ENCODE assay signal across 9 mouse cellular contexts in the genomic region with DNA sequence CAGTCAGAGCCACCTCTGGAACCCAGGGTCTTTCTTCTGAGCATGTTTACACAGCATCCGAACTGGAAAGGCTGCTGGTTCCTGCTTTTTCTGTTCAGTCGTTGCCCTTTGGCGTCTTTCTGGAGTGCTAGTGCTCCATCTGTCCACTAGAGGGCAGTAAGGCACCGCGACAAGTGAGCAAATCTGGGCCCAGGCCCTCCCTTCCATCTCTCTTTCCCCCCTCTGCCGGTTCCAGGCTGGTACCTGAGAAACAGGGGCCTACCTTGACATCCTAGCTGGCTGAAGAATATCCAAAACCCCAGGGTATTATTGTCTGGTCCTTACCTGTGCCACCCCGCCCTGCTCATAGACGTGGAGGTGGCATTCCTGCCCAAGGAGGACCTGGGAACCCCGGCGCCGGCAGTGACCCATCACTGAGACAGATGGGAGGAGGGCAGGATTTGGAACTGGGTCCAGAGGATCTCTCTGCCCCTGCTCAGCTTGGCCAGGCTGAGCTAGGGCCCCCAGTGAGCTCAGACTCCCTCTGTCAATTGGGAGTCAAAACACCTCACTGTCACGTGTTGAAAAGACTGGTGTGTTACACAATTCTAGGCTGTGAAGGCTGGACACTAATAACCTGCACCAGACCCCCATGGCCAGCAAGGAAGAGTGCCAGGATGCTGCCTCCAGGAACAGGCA. TPM values are rescaled to one million over a fixed set of nuclear protein-coding genes. Genes with fewer than 3 reads are reported as not detected.
DNase-seq lines count a peak whose midpoint lies in the region; ATAC-seq and TF ChIP-seq lines count a peak whose summit lies in the region.
"Had no signal": no experiment of that assay in that cellular context is flagged by ENCODE, and none has a peak within 500 bp of the region (broad histone marks: within the 10 kb centered on the region; RNA-seq: fewer than 3 reads in every experiment).

No protein-coding gene starts in this region.

- peak; percentile 65 for DNase-seq in G1E (ENCODE audit: low spot score)
- DNase-seq in c-Kit-negative CD71-positive TER-119-positive erythroid progenitor cells, embryonic 14.5 days (ENCODE audit: low read depth, low spot score), result peak; percentile 60
- peak; percentile 88 for DNase-seq in forebrain, embryonic 11.5 days (ENCODE audit: low spot score)
- peak; percentile 47 for DNase-seq in heart, postnatal 25 days (ENCODE audit: low spot score)
- peak; percentile 79 for DNase-seq in layer of hippocampus, adult 9-10 months (ENCODE audit: low spot score)
- DNase-seq in lung, postnatal 25 days (ENCODE audit: low spot score), result peak; percentile 84
- peak; percentile 84 to 89 for DNase-seq in right cerebral cortex, postnatal 10 days (ENCODE audit: low spot score in 2 of 2)
- DNase-seq in urinary bladder, postnatal 4 days (ENCODE audit: low spot score in 2 of 2), result peak; percentile 63 to 77

- intact Hi-C loops in heart, postnatal 25 days (cut with DNase I), result loop anchor here (1.0 to 5.0 kb wide), 3 partner anchors 101 to 231 kb away; partner anchors contain the start of gene Socs3

- no peaks in the 10 kb centered on the region for H3K36me3 ChIP-seq in G1E (replicated peaks)
- H3K36me3 ChIP-seq in forebrain, embryonic 11.5 days (ENCODE audit: control insufficient read depth, insufficient read depth, low read length), result no peaks in the 10 kb centered on the region
- H3K36me3 ChIP-seq: lung, embryonic 15.5 days had no signal

- no peak overlapping the region for H3K4me3 ChIP-seq in G1E (ENCODE audit: low read depth, low read length)
- H3K4me3 ChIP-seq in forebrain, embryonic 11.5 days (ENCODE audit: low read depth, low read length), result no peak overlapping the region
- H3K4me3 ChIP-seq: lung, embryonic 15.5 days had no signal

- TF ChIP-seq CTCF in G1E (IDR thresholded peaks at IDR 0.05; ENCODE audit: low read depth, low read length), result peak; percentile 90

- no peaks in the 10 kb centered on the region for H3K9me3 ChIP-seq in G1E (replicated peaks)
- no peaks in the 10 kb centered on the region for H3K9me3 ChIP-seq in forebrain, embryonic 11.5 days (ENCODE audit: control insufficient read depth, low read length)
- H3K9me3 ChIP-seq: lung, embryonic 15.5 days had no signal

- H3K27me3 ChIP-seq in G1E (ENCODE audit: insufficient read depth, low read length), result peaks cover 69% of the 10 kb centered on the region
- H3K27me3 ChIP-seq in forebrain, embryonic 11.5 days (ENCODE audit: control insufficient read depth, insufficient read depth, low read length), result no peaks in the 10 kb centered on the region
- H3K27me3 ChIP-seq: lung, embryonic 15.5 days had no signal

- 0 out of 2 replicates have a peak, but pooled peaks have one; percentile 8 for ATAC-seq in G1E (ENCODE audit: extremely low read depth, insufficient number of reproducible peaks, low FRiP score, poor library complexity, severe bottlenecking)
- ATAC-seq in forebrain, embryonic 11.5 days (replicated peaks; ENCODE audit: low FRiP score), result no peak; the same call in 1 of the 2 replicates

- H3K4me2 ChIP-seq in forebrain, embryonic 11.5 days (ENCODE audit: low read depth, low read length, severe bottlenecking), result no peak overlapping the region
- H3K4me2 ChIP-seq: lung, embryonic 15.5 days had no signal

- H3K27ac ChIP-seq in forebrain, embryonic 11.5 days (ENCODE audit: low read depth, low read length), result no peak overlapping the region
- H3K27ac ChIP-seq: lung, embryonic 15.5 days had no signal

- 35% methylated on average over 12 of the region's 12 CpGs for WGBS in forebrain, embryonic 11.5 days

- no peak overlapping the region for H3K9ac ChIP-seq in forebrain, embryonic 11.5 days (ENCODE audit: low read length)
- H3K9ac ChIP-seq: lung, embryonic 15.5 days had no signal

- peaks cover 10% of the 10 kb centered on the region for H3K4me1 ChIP-seq in G1E (ENCODE audit: insufficient read depth, low read depth, low read length)
- peaks cover 16% of the 10 kb centered on the region; the same call in 1 of the 2 replicates for H3K4me1 ChIP-seq in forebrain, embryonic 11.5 days (replicated peaks; ENCODE audit: control insufficient read depth, insufficient read depth, low read length)

RNA-seq across cellular contexts. Expression of gene Tha1, which starts 2.5 kb away (rescaled TPM):
- total RNA-seq in G1E (2014; fragmentation: Nextera tagmentation) (not detected in 2 replicates), G1E (2017) (not detected in 2 replicates)
- polyA plus RNA-seq in G1E (2012), result not detected in 2 replicates
- 3.2 and 4.0 TPM in 2 replicates for polyA plus RNA-seq in forebrain, embryonic 11.5 days (2014; fragmentation: Nextera tagmentation; extraction: Ambion mirVana)
- total RNA-seq in heart, postnatal 25 days (2021), result 1 to 10 TPM; 6.7 to 7.3 TPM

RNA-seq across cellular contexts. Expression of gene Tmem235, which starts 10.3 kb away (rescaled TPM):
- total RNA-seq in G1E (2014; fragmentation: Nextera tagmentation) (not detected in 2 replicates), G1E (2017) (0.12 TPM in 1 of 2 replicates, not detected in the other)
- not detected in 2 replicates for polyA plus RNA-seq in G1E (2012)
- polyA plus RNA-seq in forebrain, embryonic 11.5 days (2014; fragmentation: Nextera tagmentation; extraction: Ambion mirVana), result not detected in 2 replicates
- total RNA-seq in heart, postnatal 25 days (2021), result not detected
- polyA plus RNA-seq: lung, embryonic 15.5 days had no signal

RNA-seq across cellular contexts. Expression of gene Birc5, which starts 21.8 kb away (rescaled TPM):
- total RNA-seq in G1E (2014; fragmentation: Nextera tagmentation), result 82.6 and 131 TPM in 2 replicates
- total RNA-seq in G1E (2017), result 228 and 241 TPM in 2 replicates
- polyA plus RNA-seq in G1E (2012), result 149 and 184 TPM in 2 replicates
- 355 and 365 TPM in 2 replicates for polyA plus RNA-seq in forebrain, embryonic 11.5 days (2014; fragmentation: Nextera tagmentation; extraction: Ambion mirVana)
- 1 to 10 TPM in 1 of 2 experiments, under 1 TPM in 1; 0.73 to 1.3 TPM for total RNA-seq in heart, postnatal 25 days (2021)

RNA-seq across cellular contexts. Expression of gene Tk1, which starts 44.9 kb away (rescaled TPM):
- total RNA-seq in G1E (2014; fragmentation: Nextera tagmentation) (63.5 and 75.8 TPM in 2 replicates), G1E (2017) (73.2 and 85.0 TPM in 2 replicates)
- polyA plus RNA-seq in G1E (2012), result 51.3 and 77.0 TPM in 2 replicates
- 118 and 124 TPM in 2 replicates for polyA plus RNA-seq in forebrain, embryonic 11.5 days (2014; fragmentation: Nextera tagmentation; extraction: Ambion mirVana)
- 1 to 10 TPM; 2.3 to 3.2 TPM for total RNA-seq in heart, postnatal 25 days (2021)

RNA-seq across cellular contexts. Expression of gene Afmid, which starts 45.1 kb away (rescaled TPM):
- total RNA-seq in G1E (2014; fragmentation: Nextera tagmentation), result 8.1 and 23.0 TPM in 2 replicates
- 6.4 and 6.9 TPM in 2 replicates for total RNA-seq in G1E (2017)
- 3.5 and 3.7 TPM in 2 replicates for polyA plus RNA-seq in G1E (2012)
- 6.0 and 6.8 TPM in 2 replicates for polyA plus RNA-seq in forebrain, embryonic 11.5 days (2014; fragmentation: Nextera tagmentation; extraction: Ambion mirVana)
- total RNA-seq in heart, postnatal 25 days (2021), result 1 to 10 TPM; 4.3 to 5.6 TPM

Comparison
In these comparisons a context has a peak if more than half of its experiments do, and no peak if none do; other contexts are left out.
1. RNA of gene Tha1, which starts 2.5 kb away (total RNA-seq): 6.7 to 7.3 TPM in heart, postnatal 25 days; not detected in G1E; every median in the first group is over 4 times any median in the second.
2. RNA of gene Birc5, which starts 21.8 kb away (total RNA-seq): 82.6 to 241 TPM in G1E; 0.73 to 1.3 TPM in heart, postnatal 25 days; every median in the first group is over 10 times any median in the second.
3. Peak in every context shown above with its lines, with median percentiles within 50 percentile points of each other: DNase-seq.